In genomic region chr6:135158509-135158908, GRCm38 (mm10) we compare ENCODE assay signal across 19 mouse cellular contexts. TPM values are rescaled to one million over a fixed set of nuclear protein-coding genes. Genes with fewer than 3 reads are reported as not detected.
"Had no signal": no experiment of that assay in that cellular context is flagged by ENCODE, and none has a peak within 500 bp of the region (broad histone marks: within the 10 kb centered on the region; RNA-seq: fewer than 3 reads in every experiment).

No protein-coding gene starts in this region.

- H3K4me3 ChIP-seq: left cerebral cortex, adult 2 months had no signal

- DNase-seq: kidney, adult 11 months; kidney, adult 9 months; layer of hippocampus, postnatal 36 days; lung, adult 2 months; lung, postnatal 14 days; lung, postnatal 4 days; midbrain, embryonic 14.5 days; thymus, postnatal 25 days had no signal

- H3K4me2 ChIP-seq: midbrain, embryonic 11.5 days had no signal

- H3K27ac ChIP-seq: hindbrain, postnatal 0 days; left cerebral cortex, adult 2 months had no signal

- ATAC-seq: hindbrain, postnatal 0 days; inflammation-experienced regulatory T-cells, adult 6 months had no signal

RNA-seq across cellular contexts. Expression of gene Gprc5d, which starts 40.4 kb away (rescaled TPM):
- polyA plus RNA-seq: hindbrain, postnatal 0 days; inflammation-experienced regulatory T-cells, adult 6 months; kidney, embryonic 16.5 days; limb, embryonic 11.5 days; lung, embryonic 16.5 days; midbrain, embryonic 11.5 days; midbrain, embryonic 14.5 days; neural tube, embryonic 11.5 days; neural tube, embryonic 14.5 days; small intestine, adult 2 months; stomach, embryonic 14.5 days had no signal
